Mouse (Mus musculus) thymus, adult 2 months (tissue): ENCODE data around the gene Tent4b.

Experiments
- CTCF ChIP-seq: fragments of 200-500 bp; IDR thresholded peaks from 2 replicates; pipeline ENCODE4 v1.5.1; 2012; ENCODE audit warnings: mild to moderate bottlenecking, control low read depth, low read length, moderate library complexity, borderline replicate concordance; ENCODE audit not compliant: control insufficient read depth, poor library complexity, insufficient read depth; ENCODE audit errors: extremely low read depth
- POLR2A ChIP-seq: fragments of 200-500 bp; IDR thresholded peaks from 2 replicates; pipeline ENCODE4 v1.6.1; 2012; ENCODE audit warnings: mild to moderate bottlenecking, low read length, control low read depth, moderate library complexity; ENCODE audit not compliant: control insufficient read depth, poor library complexity, insufficient read depth; ENCODE audit errors: extremely low read depth

- TF ChIP-seq POLR2A (no peak), CTCF (no peak)
These were observed 99.1 kb downstream of the Tent4b start for GRCm38 (mm10) chr8:88297976-88298732.
